Mouse (Mus musculus): ENCODE measurements around the gene Il6ra.

GRCm38 (mm10) chr3:89889841-89890430, 23.1 kb downstream of the Il6ra start:
- TF ChIP-seq POLR2A (IDR thresholded peaks at IDR 0.05; ENCODE audit: extremely low read depth, insufficient read depth, low read length) (no peak), CTCF (IDR thresholded peaks at IDR 0.05; ENCODE audit: extremely low read depth, insufficient read depth, low read length) (no peak)
